8 mouse cellular contexts compared by ENCODE assay signal in genomic region chr5:23387313-23387666, GRCm38 (mm10). TPM values are rescaled to one million over a fixed set of nuclear protein-coding genes. Genes with fewer than 3 reads are reported as not detected.
DNase-seq lines count a peak whose midpoint lies in the region; ATAC-seq lines count a peak whose summit lies in the region.

No protein-coding gene starts in this region.

- H3K4me1 ChIP-seq in kidney, embryonic 14.5 days (ENCODE audit: control insufficient read depth, insufficient read depth, low read length), result no peaks in the 10 kb centered on the region
- H3K4me1 ChIP-seq in embryonic facial prominence, embryonic 12.5 days, result peaks cover 16% of the 10 kb centered on the region
- peaks cover 8% of the 10 kb centered on the region; the same call in 1 of the 2 replicates for H3K4me1 ChIP-seq in hindbrain, embryonic 14.5 days (replicated peaks; ENCODE audit: control insufficient read depth, insufficient read depth, low read length)
- H3K4me1 ChIP-seq in midbrain, embryonic 12.5 days, result peaks cover 11% of the 10 kb centered on the region

- no peaks in the 10 kb centered on the region for H3K36me3 ChIP-seq in kidney, embryonic 14.5 days (ENCODE audit: control insufficient read depth, insufficient read depth, low read length)
- no peaks in the 10 kb centered on the region for H3K36me3 ChIP-seq in embryonic facial prominence, embryonic 12.5 days
- no peaks in the 10 kb centered on the region for H3K36me3 ChIP-seq in hindbrain, embryonic 14.5 days (replicated peaks; ENCODE audit: control insufficient read depth, insufficient read depth)
- no peaks in the 10 kb centered on the region for H3K36me3 ChIP-seq in midbrain, embryonic 12.5 days

- no peaks in the 10 kb centered on the region for H3K9me3 ChIP-seq in kidney, embryonic 14.5 days (ENCODE audit: control insufficient read depth, low read length)
- no peaks in the 10 kb centered on the region for H3K9me3 ChIP-seq in embryonic facial prominence, embryonic 12.5 days
- H3K9me3 ChIP-seq in hindbrain, embryonic 14.5 days (ENCODE audit: control insufficient read depth, low read length), result no peaks in the 10 kb centered on the region
- no peaks in the 10 kb centered on the region for H3K9me3 ChIP-seq in midbrain, embryonic 12.5 days

- peak overlapping the region; percentile 40; the same call in 1 of the 2 replicates for H3K4me3 ChIP-seq in kidney, embryonic 14.5 days (ENCODE audit: low read length)
- peak overlapping the region; percentile 34; the same call in 1 of the 2 replicates for H3K4me3 ChIP-seq in embryonic facial prominence, embryonic 12.5 days
- peak overlapping the region; percentile 40; the same call in 1 of the 2 replicates for H3K4me3 ChIP-seq in hindbrain, embryonic 14.5 days (replicated peaks; ENCODE audit: low read length)
- H3K4me3 ChIP-seq in midbrain, embryonic 12.5 days, result no peak overlapping the region

- 69% methylated on average over 2 of the region's 2 CpGs for WGBS in kidney, embryonic 14.5 days
- WGBS in embryonic facial prominence, embryonic 12.5 days, result 41% methylated on average over 2 of the region's 2 CpGs
- WGBS in hindbrain, embryonic 14.5 days, result 50% methylated on average over 2 of the region's 2 CpGs
- 63% methylated on average over 2 of the region's 2 CpGs for WGBS in midbrain, embryonic 12.5 days

- H3K4me2 ChIP-seq in kidney, embryonic 14.5 days (replicated peaks; ENCODE audit: low read depth, low read length), result peak overlapping the region; percentile 62; the same call in 1 of the 2 replicates
- H3K4me2 ChIP-seq in embryonic facial prominence, embryonic 12.5 days (replicated peaks), result peak overlapping the region; percentile 54
- peak overlapping the region; percentile 71 for H3K4me2 ChIP-seq in hindbrain, embryonic 14.5 days (replicated peaks)
- H3K4me2 ChIP-seq in midbrain, embryonic 12.5 days (replicated peaks), result peak overlapping the region; percentile 61

- no peak for ATAC-seq in kidney, embryonic 14.5 days (ENCODE audit: low FRiP score, low TSS enrichment)
- ATAC-seq in embryonic facial prominence, embryonic 12.5 days (ENCODE audit: insufficient number of reproducible peaks, insufficient read depth, low FRiP score, low TSS enrichment), result no peak
- ATAC-seq in hindbrain, embryonic 14.5 days (ENCODE audit: low FRiP score), result no peak
- ATAC-seq in midbrain, embryonic 12.5 days (ENCODE audit: low FRiP score, low read depth), result no peak; the same call in 1 of the 2 replicates

- no peaks in the 10 kb centered on the region for H3K27me3 ChIP-seq in kidney, embryonic 14.5 days (ENCODE audit: control insufficient read depth, insufficient read depth, low read length)
- no peaks in the 10 kb centered on the region for H3K27me3 ChIP-seq in embryonic facial prominence, embryonic 12.5 days
- H3K27me3 ChIP-seq in hindbrain, embryonic 14.5 days (ENCODE audit: control insufficient read depth, insufficient read depth, low read length), result no peaks in the 10 kb centered on the region
- no peaks in the 10 kb centered on the region for H3K27me3 ChIP-seq in midbrain, embryonic 12.5 days

- no peak overlapping the region for H3K27ac ChIP-seq in kidney, embryonic 14.5 days (ENCODE audit: low read depth, low read length)
- peak overlapping the region; percentile 79; the same call in 1 of the 2 replicates for H3K27ac ChIP-seq in embryonic facial prominence, embryonic 12.5 days
- H3K27ac ChIP-seq in hindbrain, embryonic 14.5 days, result peak overlapping the region; percentile 93
- H3K27ac ChIP-seq in midbrain, embryonic 12.5 days (replicated peaks), result peak overlapping the region; percentile 83; the same call in 1 of the 2 replicates

- intact Hi-C loops in left cerebral cortex, postnatal 36 days (cut with DNase I), result no loop called here

- DNase-seq in kidney, adult 9 months, result no peak
- DNase-seq in hindbrain, embryonic 14.5 days (ENCODE audit: low spot score), result no peak
- DNase-seq in right cerebral cortex, adult 2 months (ENCODE audit: low spot score in 2 of 2), result no peak
- no peak for DNase-seq in left cerebral cortex, adult 8-10 months (ENCODE audit: low spot score in 2 of 2)
- DNase-seq in left cerebral cortex, postnatal 36 days (ENCODE audit: low spot score in 2 of 2), result no peak

- no peak overlapping the region for H3K9ac ChIP-seq in kidney, embryonic 14.5 days (ENCODE audit: low read depth, low read length)
- H3K9ac ChIP-seq in embryonic facial prominence, embryonic 12.5 days, result no peak overlapping the region
- no peak overlapping the region for H3K9ac ChIP-seq in hindbrain, embryonic 14.5 days
- no peak overlapping the region for H3K9ac ChIP-seq in midbrain, embryonic 12.5 days (replicated peaks)

RNA-seq across cellular contexts. Expression of gene Kmt2e, which starts 47.0 kb away (rescaled TPM):
- 76.5 and 81.6 TPM in 2 replicates for polyA plus RNA-seq in kidney, embryonic 14.5 days (2014; fragmentation: Nextera tagmentation; extraction: Ambion mirVana)
- polyA plus RNA-seq in embryonic facial prominence, embryonic 12.5 days (2016; fragmentation: Nextera tagmentation; extraction: Ambion mirVana), result 118 and 120 TPM in 2 replicates
- polyA plus RNA-seq in hindbrain, embryonic 14.5 days (2014; fragmentation: Nextera tagmentation; extraction: Ambion mirVana), result 118 and 128 TPM in 2 replicates
- polyA plus RNA-seq in midbrain, embryonic 12.5 days (2016; fragmentation: Nextera tagmentation; extraction: Ambion mirVana), result 143 and 144 TPM in 2 replicates
- total RNA-seq in left cerebral cortex, adult 8-10 months (2022), result 100 to 1,000 TPM in 3 of 4 experiments, 10 to 100 TPM in 1; 95.8 to 105 (median 101) TPM
- total RNA-seq in left cerebral cortex, postnatal 36 days (2021), result 100 to 1,000 TPM in 1 of 2 experiments, 10 to 100 TPM in 1; 86.5 to 106 TPM
